Mouse (Mus musculus): ENCODE data around the gene Shc2. TPM values are rescaled to one million over a fixed set of nuclear protein-coding genes. Genes with fewer than 3 reads are reported as not detected.

Gene Shc2
- polyA plus RNA-seq, 1 experiment from 2014 or later = 1.9 TPM

DNA sequence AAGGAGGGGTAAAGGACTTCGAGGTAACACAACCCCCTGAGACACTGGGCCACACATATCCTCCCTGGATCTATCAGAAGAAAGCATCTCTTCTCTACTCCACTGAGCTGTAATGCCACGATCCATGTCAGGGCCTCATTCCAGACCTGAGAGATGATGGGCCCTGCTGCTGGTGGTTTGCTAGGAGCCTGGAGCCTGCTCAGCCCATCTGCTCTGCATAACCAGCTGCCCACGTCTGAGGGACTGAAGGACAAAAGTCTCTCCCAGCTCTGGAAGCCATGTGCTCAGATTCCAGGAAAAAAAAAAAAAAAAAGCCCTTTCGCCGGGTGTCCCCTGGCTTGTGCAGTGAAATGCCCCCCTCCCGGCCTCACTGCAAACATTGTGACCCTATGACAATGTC is 62.0 kb downstream of the Shc2 start:
- TF ChIP-seq CTCF (IDR thresholded peaks at IDR 0.05; ENCODE audit: low read depth) = no peak
- Histone ChIP-seq H3K9ac (ENCODE audit: low read depth, low read length) (no peak overlapping the region), H3K27me3 (replicated peaks; ENCODE audit: control insufficient read depth, insufficient read depth, low read length) (no peaks in the 10 kb centered on the region), H3K36me3 (ENCODE audit: control insufficient read depth, insufficient read depth) (no peaks in the 10 kb centered on the region), H3K4me2 (replicated peaks; ENCODE audit: low read depth) (no peak overlapping the region), H3K9me3 (ENCODE audit: control insufficient read depth) (no peaks in the 10 kb centered on the region), H3K4me1 (replicated peaks; ENCODE audit: control insufficient read depth, insufficient read depth, low read length) (no peaks in the 10 kb centered on the region), H3K27ac (ENCODE audit: low read depth, low read length) (no peak overlapping the region), H3K4me3 (ENCODE audit: low read depth, low read length) (no peak overlapping the region)
- no peak for ATAC-seq
- 70% methylated on average over 6 of the region's 6 CpGs for WGBS

DNA sequence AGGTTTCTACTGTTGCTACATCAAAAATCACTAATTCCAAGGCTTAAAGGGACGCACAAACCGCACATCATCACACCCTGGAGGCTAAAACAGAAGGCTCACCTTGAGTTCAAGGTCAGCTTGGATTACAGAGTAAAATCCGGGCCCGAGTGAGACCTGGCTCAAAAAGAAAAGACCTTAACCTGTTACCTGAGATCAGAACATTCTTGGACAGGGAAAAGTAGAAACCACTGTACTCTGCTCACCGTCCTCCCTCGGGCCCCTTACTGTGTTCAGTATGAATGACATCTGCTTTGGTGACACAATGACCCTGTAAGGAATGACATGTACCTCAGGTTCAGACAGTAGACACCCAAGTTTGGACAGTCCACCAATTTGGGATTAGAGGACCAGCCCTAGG is 62.9 kb downstream of the Shc2 start:
- Histone ChIP-seq H3K36me3 (ENCODE audit: control insufficient read depth, insufficient read depth) (no peaks in the 10 kb centered on the region), H3K4me2 (replicated peaks; ENCODE audit: low read depth) (no peak overlapping the region), H3K27me3 (replicated peaks; ENCODE audit: control insufficient read depth, insufficient read depth, low read length) (no peaks in the 10 kb centered on the region), H3K4me1 (replicated peaks; ENCODE audit: control insufficient read depth, insufficient read depth, low read length) (no peaks in the 10 kb centered on the region), H3K9ac (ENCODE audit: low read depth, low read length) (no peak overlapping the region), H3K9me3 (ENCODE audit: control insufficient read depth) (no peaks in the 10 kb centered on the region), H3K4me3 (ENCODE audit: low read depth, low read length) (no peak overlapping the region), H3K27ac (ENCODE audit: low read depth, low read length) (no peak overlapping the region)
- WGBS = 86% methylated on average over 6 of the region's 6 CpGs
- no peak for TF ChIP-seq CTCF (IDR thresholded peaks at IDR 0.05; ENCODE audit: low read depth)
- no peak for ATAC-seq

DNA sequence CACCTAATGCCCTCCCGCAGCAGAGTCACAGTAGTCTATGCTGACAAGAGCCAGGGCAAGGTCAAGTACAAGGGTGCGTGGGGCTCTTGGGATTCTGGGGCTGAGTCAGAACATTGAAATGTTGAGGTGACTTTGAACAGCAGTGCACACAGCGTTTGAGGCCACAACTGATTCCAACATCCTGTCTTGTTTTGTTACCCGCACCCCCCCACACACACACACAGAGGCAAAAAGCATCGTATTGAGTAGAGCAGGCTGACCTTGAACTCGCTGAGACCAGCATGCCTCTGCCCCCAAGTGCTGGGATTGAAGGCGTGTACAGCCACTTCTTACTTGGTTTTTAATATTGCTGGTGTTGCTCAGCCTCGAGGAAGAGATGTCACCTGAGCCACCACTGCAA is 63.4 kb downstream of the Shc2 start:
- H3K4me1 ChIP-seq (replicated peaks; ENCODE audit: control insufficient read depth, insufficient read depth, low read length) = no peaks in the 10 kb centered on the region
- H3K27me3 ChIP-seq (replicated peaks; ENCODE audit: control insufficient read depth, insufficient read depth, low read length) = no peaks in the 10 kb centered on the region
- no peak for TF ChIP-seq CTCF (IDR thresholded peaks at IDR 0.05; ENCODE audit: low read depth)
- H3K9me3 ChIP-seq (ENCODE audit: control insufficient read depth) = no peaks in the 10 kb centered on the region
- no peak for ATAC-seq
- 77% methylated on average over 8 of the region's 8 CpGs for WGBS
- H3K9ac ChIP-seq (ENCODE audit: low read depth, low read length) = no peak overlapping the region
- no peaks in the 10 kb centered on the region for H3K36me3 ChIP-seq (ENCODE audit: control insufficient read depth, insufficient read depth)
- H3K27ac ChIP-seq (ENCODE audit: low read depth, low read length) = no peak overlapping the region
- H3K4me2 ChIP-seq (replicated peaks; ENCODE audit: low read depth) = no peak overlapping the region
- no peak overlapping the region for H3K4me3 ChIP-seq (ENCODE audit: low read depth, low read length)

DNA sequence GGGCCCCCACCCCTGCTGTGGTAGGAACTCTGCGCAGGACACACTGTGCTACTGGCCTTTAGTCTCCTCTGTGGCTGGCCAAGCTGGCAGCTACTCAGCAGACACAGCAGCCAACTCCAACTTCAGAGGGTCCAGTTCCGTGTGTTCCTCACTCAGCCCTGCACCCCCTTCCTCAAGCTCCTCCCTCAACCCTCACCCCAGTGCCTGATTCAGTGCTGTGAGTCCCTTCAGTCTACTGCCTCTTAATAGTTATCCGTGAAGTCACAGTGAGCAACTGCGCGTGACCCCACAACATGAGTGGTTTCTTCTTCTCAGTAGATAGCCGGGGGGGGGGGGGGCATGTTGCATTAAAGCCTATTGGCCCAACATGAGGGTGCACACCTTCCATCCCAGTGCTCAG is 64.1 kb downstream of the Shc2 start:
- H3K27ac ChIP-seq (ENCODE audit: low read depth, low read length) = no peak overlapping the region

DNA sequence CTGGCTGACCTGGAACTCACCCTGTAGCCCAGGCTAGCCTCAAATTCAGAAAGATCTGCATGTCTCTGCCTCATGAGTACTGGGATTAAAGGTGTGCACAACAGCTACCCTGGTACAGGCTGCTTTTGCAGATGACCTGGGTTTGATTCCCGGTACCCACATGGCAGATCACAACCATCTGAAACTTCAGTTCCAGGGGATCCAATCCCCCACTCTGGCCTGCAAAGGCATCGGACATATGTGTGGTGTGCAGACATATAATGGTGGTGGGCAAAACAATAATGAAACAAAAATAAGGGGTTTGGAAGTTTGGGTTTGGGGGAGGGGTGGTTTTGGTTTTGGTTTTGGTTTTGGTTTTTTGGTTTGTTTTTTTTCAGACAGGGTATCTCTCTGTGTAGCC is 66.4 kb downstream of the Shc2 start:
- Histone ChIP-seq H3K27ac (ENCODE audit: low read depth, low read length) (no peak overlapping the region), H3K27me3 (replicated peaks; ENCODE audit: control insufficient read depth, insufficient read depth, low read length) (no peaks in the 10 kb centered on the region), H3K4me3 (ENCODE audit: low read depth, low read length) (no peak overlapping the region), H3K4me1 (replicated peaks; ENCODE audit: control insufficient read depth, insufficient read depth, low read length) (no peaks in the 10 kb centered on the region), H3K9me3 (ENCODE audit: control insufficient read depth) (no peaks in the 10 kb centered on the region), H3K4me2 (replicated peaks; ENCODE audit: low read depth) (no peak overlapping the region), H3K9ac (ENCODE audit: low read depth, low read length) (no peak overlapping the region), H3K36me3 (ENCODE audit: control insufficient read depth, insufficient read depth) (no peaks in the 10 kb centered on the region)
- no peak for ATAC-seq
- no peak for TF ChIP-seq CTCF (IDR thresholded peaks at IDR 0.05; ENCODE audit: low read depth)
- 95% methylated on average over 2 of the region's 2 CpGs for WGBS

More for the DNA sequence above, 64.1 kb downstream of the Shc2 start:
- Histone ChIP-seq H3K36me3 (ENCODE audit: control insufficient read depth, insufficient read depth) (no peaks in the 10 kb centered on the region), H3K9ac (ENCODE audit: low read depth, low read length) (no peak overlapping the region), H3K4me1 (replicated peaks; ENCODE audit: control insufficient read depth, insufficient read depth, low read length) (no peaks in the 10 kb centered on the region), H3K4me3 (ENCODE audit: low read depth, low read length) (no peak overlapping the region), H3K27me3 (replicated peaks; ENCODE audit: control insufficient read depth, insufficient read depth, low read length) (no peaks in the 10 kb centered on the region), H3K4me2 (replicated peaks; ENCODE audit: low read depth) (no peak overlapping the region), H3K9me3 (ENCODE audit: control insufficient read depth) (no peaks in the 10 kb centered on the region)
- TF ChIP-seq CTCF (IDR thresholded peaks at IDR 0.05; ENCODE audit: low read depth) = no peak
- ATAC-seq = no peak
- 87% methylated on average over 6 of the region's 6 CpGs for WGBS

DNA sequence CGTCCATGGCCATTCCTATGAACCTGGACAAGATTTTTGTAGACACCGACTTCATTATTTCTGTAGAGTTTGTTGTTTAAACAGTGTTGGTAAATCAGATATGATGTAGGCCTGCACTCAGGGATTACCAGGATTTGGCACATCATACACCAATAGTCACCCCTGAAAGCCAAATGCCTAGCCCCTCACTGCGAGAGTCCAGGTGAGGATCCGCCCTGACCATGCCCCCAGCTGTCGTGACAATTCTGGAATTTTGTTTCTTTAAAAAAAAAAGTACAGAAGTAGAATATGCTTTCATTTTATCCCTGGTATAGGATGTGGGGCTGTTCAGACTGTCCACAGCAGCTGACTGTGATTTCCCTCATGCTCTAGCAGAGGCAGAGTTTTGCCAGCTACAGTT is 67.8 kb downstream of the Shc2 start:
- H3K9ac ChIP-seq (ENCODE audit: low read depth, low read length) = no peak overlapping the region
- no peaks in the 10 kb centered on the region for H3K4me1 ChIP-seq (replicated peaks; ENCODE audit: control insufficient read depth, insufficient read depth, low read length)
- no peak for TF ChIP-seq CTCF (IDR thresholded peaks at IDR 0.05; ENCODE audit: low read depth)
- H3K36me3 ChIP-seq (ENCODE audit: control insufficient read depth, insufficient read depth) = no peaks in the 10 kb centered on the region
- no peaks in the 10 kb centered on the region for H3K27me3 ChIP-seq (replicated peaks; ENCODE audit: control insufficient read depth, insufficient read depth, low read length)
- ATAC-seq = no peak
- 89% methylated on average over 5 of the region's 5 CpGs for WGBS
- no peaks in the 10 kb centered on the region for H3K9me3 ChIP-seq (ENCODE audit: control insufficient read depth)
- no peak overlapping the region for H3K4me3 ChIP-seq (ENCODE audit: low read depth, low read length)
- H3K27ac ChIP-seq (ENCODE audit: low read depth, low read length) = no peak overlapping the region
- no peak overlapping the region for H3K4me2 ChIP-seq (replicated peaks; ENCODE audit: low read depth)

Other genes with a start within 250 kb of the Shc2 start
- not detected in 2 replicates for gene Vmn2r83, start 169.2 kb downstream of the Shc2 start, polyA plus RNA-seq (2015; fragmentation: Nextera tagmentation; extraction: Ambion mirVana)
- gene Plpp2, start 104.1 kb downstream of the Shc2 start, polyA plus RNA-seq (2015; fragmentation: Nextera tagmentation; extraction: Ambion mirVana) = 141 TPM in 2 replicates
- 15.6 and 16.2 TPM in 2 replicates for gene Mier2, start 82.7 kb downstream of the Shc2 start, polyA plus RNA-seq (2015; fragmentation: Nextera tagmentation; extraction: Ambion mirVana)
- not detected in 2 replicates for gene Theg, start 50.6 kb downstream of the Shc2 start, polyA plus RNA-seq (2015; fragmentation: Nextera tagmentation; extraction: Ambion mirVana)
- gene C2cd4c, start 23.9 kb downstream of the Shc2 start, polyA plus RNA-seq (2015; fragmentation: Nextera tagmentation; extraction: Ambion mirVana) = 0.05 TPM in 2 replicates
- not detected in 2 replicates for gene Odf3l2, start 7.8 kb upstream of the Shc2 start, polyA plus RNA-seq (2015; fragmentation: Nextera tagmentation; extraction: Ambion mirVana)
- 15.6 and 16.9 TPM in 2 replicates for gene Madcam1, start 26.6 kb upstream of the Shc2 start, polyA plus RNA-seq (2015; fragmentation: Nextera tagmentation; extraction: Ambion mirVana)
- 47.6 and 48.5 TPM in 2 replicates for gene Tpgs1, start 31.5 kb upstream of the Shc2 start, polyA plus RNA-seq (2015; fragmentation: Nextera tagmentation; extraction: Ambion mirVana)
- gene Cdc34, start 44.3 kb upstream of the Shc2 start, polyA plus RNA-seq (2015; fragmentation: Nextera tagmentation; extraction: Ambion mirVana) = 88.0 and 89.6 TPM in 2 replicates
- gene Gzmm, start 51.1 kb upstream of the Shc2 start, polyA plus RNA-seq (2015; fragmentation: Nextera tagmentation; extraction: Ambion mirVana) = 0.16 and 0.26 TPM in 2 replicates
- gene Bsg, start 66.6 kb upstream of the Shc2 start, polyA plus RNA-seq (2015; fragmentation: Nextera tagmentation; extraction: Ambion mirVana) = 888 and 937 TPM in 2 replicates
- gene Hcn2, start 78.7 kb upstream of the Shc2 start, polyA plus RNA-seq (2015; fragmentation: Nextera tagmentation; extraction: Ambion mirVana) = 0.38 and 0.43 TPM in 2 replicates
- gene Polrmt, start 108.7 kb upstream of the Shc2 start, polyA plus RNA-seq (2015; fragmentation: Nextera tagmentation; extraction: Ambion mirVana) = 18.7 and 20.1 TPM in 2 replicates
- 0.13 TPM in 1 of 2 replicates, not detected in the other for gene Fgf22, start 117.2 kb upstream of the Shc2 start, polyA plus RNA-seq (2015; fragmentation: Nextera tagmentation; extraction: Ambion mirVana)
- 41.2 and 43.5 TPM in 2 replicates for gene Rnf126, start 129.0 kb upstream of the Shc2 start, polyA plus RNA-seq (2015; fragmentation: Nextera tagmentation; extraction: Ambion mirVana)
- gene Fstl3, start 139.4 kb upstream of the Shc2 start, polyA plus RNA-seq (2015; fragmentation: Nextera tagmentation; extraction: Ambion mirVana) = 7.3 and 8.9 TPM in 2 replicates
- 0.07 TPM in 1 of 2 replicates, not detected in the other for gene Prss57, start 153.0 kb upstream of the Shc2 start, polyA plus RNA-seq (2015; fragmentation: Nextera tagmentation; extraction: Ambion mirVana)
- 19.9 and 21.1 TPM in 2 replicates for gene Palm, start 155.7 kb upstream of the Shc2 start, polyA plus RNA-seq (2015; fragmentation: Nextera tagmentation; extraction: Ambion mirVana)
- gene Misp, start 183.1 kb upstream of the Shc2 start, polyA plus RNA-seq (2015; fragmentation: Nextera tagmentation; extraction: Ambion mirVana) = 254 and 255 TPM in 2 replicates
- 86.9 and 92.2 TPM in 2 replicates for gene Ptbp1, start 216.5 kb upstream of the Shc2 start, polyA plus RNA-seq (2015; fragmentation: Nextera tagmentation; extraction: Ambion mirVana)
- 1.1 TPM in 2 replicates for gene Prtn3, start 236.6 kb upstream of the Shc2 start, polyA plus RNA-seq (2015; fragmentation: Nextera tagmentation; extraction: Ambion mirVana)
- 6.2 and 7.2 TPM in 2 replicates for gene Plppr3, start 236.7 kb upstream of the Shc2 start, polyA plus RNA-seq (2015; fragmentation: Nextera tagmentation; extraction: Ambion mirVana)
- not detected in 2 replicates for gene Elane, start 248.3 kb upstream of the Shc2 start, polyA plus RNA-seq (2015; fragmentation: Nextera tagmentation; extraction: Ambion mirVana)

Data from intestine, postnatal 0 days (tissue).